Mouse (Mus musculus): ENCODE results near the gene Ppp1r12a.

Ppp1r12a gene

DNA sequence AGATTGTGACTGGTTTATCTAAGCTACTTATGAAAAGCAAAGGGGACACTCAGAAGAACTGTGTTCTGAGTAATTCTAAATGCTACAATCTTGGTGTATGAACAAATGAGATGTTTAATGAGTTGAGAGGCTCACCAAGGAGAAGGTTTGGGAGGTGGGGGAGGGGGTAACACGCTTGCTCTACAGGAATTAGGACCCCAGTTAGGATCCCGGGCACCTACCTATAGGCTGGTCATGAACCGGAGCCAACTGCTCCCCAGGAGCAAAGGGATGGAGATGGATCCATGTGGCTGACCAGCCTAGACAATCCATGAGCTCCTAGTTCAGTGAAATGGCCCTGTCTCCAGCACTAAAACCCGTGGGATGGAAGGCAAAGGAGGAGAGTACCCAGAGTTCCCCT, 130.7 kb downstream of the Ppp1r12a start:
- no peak for DNase-seq

DNA sequence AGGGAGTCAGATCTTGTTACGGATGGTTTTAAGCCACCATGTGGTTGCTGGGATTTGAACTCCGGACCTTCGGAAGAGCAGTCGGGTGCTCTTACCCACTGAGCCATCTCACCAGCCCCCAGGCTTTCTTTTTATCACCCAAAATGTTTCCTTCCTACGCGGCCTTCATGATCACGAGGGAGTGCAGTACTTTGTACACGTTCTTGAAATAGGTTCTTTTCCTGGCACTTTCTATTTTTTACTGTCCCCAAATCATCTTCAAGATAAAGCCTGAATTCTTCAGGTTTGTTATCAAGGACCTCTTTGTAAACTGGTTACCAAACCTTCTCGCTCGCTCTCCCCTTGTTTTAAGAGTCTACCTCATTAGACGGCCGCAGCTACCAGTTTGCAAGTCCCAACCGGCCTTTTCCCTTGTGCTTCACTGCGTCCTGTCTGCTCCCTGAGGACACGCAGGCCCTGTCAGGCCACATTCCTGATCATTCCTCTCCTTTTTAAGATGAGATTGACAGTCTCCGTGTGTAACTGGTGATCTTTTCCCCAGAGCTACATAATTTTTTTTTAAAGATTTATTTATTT, 131.7 kb downstream of the Ppp1r12a start:
- no peak for DNase-seq

- DNase-seq, result no peak
Measured at GRCm38 (mm10) chr10:108294766-108295165, 132.8 kb downstream of the Ppp1r12a start.

GRCm38 (mm10) chr10:108296446-108296845, 134.5 kb downstream of the Ppp1r12a start:
- DNase-seq, result no peak

GRCm38 (mm10) chr10:108298261-108298660, 136.3 kb downstream of the Ppp1r12a start:
- DNase-seq, result no peak

- DNase-seq, result peak; percentile 57
Measured at GRCm38 (mm10) chr10:108298841-108299545, 137.0 kb downstream of the Ppp1r12a start.

DNA sequence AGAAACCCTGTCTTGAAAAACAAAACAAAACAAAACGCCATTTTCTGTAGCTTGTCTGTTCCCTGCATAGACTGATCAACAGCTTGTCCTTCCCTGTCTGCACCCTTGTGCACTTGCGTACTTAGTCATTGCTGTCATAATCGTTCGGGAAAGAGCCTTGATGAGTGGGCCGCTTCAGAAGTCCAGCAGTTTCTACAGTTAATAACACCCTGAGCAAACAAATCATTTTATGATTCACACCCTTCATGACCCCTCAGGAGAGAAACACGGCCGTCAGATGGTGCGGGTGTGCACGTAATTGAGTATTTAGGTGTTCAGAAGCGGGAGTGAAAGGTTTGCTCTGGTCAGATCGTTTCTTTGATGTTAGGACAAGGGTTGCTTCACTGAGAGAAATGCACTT, 137.8 kb downstream of the Ppp1r12a start:
- DNase-seq, result no peak

- peak; percentile 77 for DNase-seq
Measured at GRCm38 (mm10) chr10:108300843-108301242, 138.8 kb downstream of the Ppp1r12a start.

DNA sequence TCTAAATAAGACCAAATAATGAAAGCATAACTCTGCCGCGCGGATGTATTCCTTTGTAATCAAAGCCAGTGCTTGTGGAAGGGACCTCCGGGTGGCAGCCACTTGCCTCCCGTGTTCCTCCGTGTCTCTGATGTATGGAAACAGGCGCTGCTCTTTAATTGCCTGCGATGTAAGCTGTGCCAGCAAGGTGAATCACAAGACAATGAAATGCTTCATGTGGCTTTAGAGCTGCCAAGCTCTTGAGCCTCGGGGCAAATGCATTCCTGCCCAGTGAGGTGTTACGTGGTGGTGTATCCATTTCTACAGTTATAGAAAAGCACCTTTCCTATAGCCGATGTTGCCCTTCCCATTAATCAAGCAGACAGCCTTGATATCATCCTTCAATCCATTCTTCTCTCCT, 145.8 kb downstream of the Ppp1r12a start:
- DNase-seq, result peak; percentile 31

GRCm38 (mm10) chr10:108310195-108310594, 148.2 kb downstream of the Ppp1r12a start:
- no peak for DNase-seq

DNA sequence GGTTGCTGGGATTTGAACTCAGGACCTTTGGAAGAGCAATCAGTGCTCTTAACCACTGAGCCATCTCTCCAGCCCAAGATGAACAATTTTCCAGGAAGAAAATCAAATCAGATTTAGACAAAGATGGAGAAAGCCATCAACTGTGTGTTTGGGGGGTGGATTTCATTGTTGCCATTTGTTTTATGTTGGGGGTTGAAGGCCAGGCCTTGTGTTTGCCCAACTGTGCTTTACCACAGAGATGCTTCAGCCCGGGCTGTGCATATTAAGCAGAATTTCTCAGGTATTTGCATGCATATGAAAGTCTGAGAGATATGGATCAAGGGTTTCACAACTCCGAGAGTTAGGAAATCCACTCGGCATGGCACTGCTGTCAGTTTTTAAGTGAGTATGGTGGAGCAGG, 149.4 kb downstream of the Ppp1r12a start:
- no peak for DNase-seq

GRCm38 (mm10) chr10:108313845-108314244, 151.9 kb downstream of the Ppp1r12a start:
- peak; percentile 35 for DNase-seq

GRCm38 (mm10) chr10:108314396-108314795, 152.4 kb downstream of the Ppp1r12a start:
- no peak for DNase-seq

- DNase-seq, result no peak
Measured at GRCm38 (mm10) chr10:108315236-108315635, 153.2 kb downstream of the Ppp1r12a start.

DNA sequence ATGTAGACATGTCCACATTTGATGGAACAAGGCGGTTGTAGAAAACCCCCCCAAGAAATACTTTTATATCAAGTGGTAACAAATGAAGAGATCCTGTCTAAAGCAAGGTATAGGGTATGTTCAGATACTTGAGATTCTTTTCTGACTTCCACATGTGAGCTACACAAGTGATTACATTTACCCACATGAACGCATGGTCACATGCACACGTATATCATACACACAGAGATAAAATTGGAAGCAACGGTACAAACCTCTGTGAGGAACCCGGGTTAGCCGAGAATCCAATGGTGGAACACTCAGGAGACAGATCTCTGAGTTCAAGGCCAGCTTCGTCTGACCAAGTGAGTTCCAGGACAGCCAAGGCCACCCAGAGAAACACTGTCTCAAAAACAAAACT, 166.4 kb downstream of the Ppp1r12a start:
- no peak for DNase-seq

DNA sequence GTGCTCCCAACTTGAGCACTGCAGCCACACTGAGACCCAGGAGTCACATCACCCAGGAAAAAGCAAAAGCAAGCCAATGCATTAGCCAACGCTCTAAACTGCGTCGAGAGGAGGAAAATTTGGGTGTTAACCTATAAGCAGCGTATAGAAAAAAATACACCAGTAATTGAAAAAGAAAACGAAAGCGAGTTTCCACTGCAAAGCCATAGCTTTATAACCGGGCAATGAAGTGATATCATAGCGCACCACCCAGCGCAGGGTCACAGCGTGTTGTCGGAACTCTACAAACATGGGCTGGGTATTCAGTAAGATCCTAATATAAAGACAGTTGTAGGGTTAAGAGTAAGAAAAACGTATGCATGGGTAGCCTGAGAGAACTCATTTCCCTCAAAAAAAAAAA, 167.0 kb downstream of the Ppp1r12a start:
- no peak for DNase-seq

- DNase-seq, result no peak
Measured at GRCm38 (mm10) chr10:108329771-108330170, 167.8 kb downstream of the Ppp1r12a start.

GRCm38 (mm10) chr10:108330964-108331363, 169.0 kb downstream of the Ppp1r12a start:
- DNase-seq, result no peak

- peak; percentile 82 for DNase-seq
Measured at GRCm38 (mm10) chr10:108331784-108332561, 170.0 kb downstream of the Ppp1r12a start, which contains the start of gene Pawr. Gene Pawr, plus strand, starts transcription at chr10:108332121.

- peak; percentile 76 for DNase-seq
Measured at GRCm38 (mm10) chr10:108332571-108333541, 170.9 kb downstream of the Ppp1r12a start.

GRCm38 (mm10) chr10:108333642-108334041, 171.6 kb downstream of the Ppp1r12a start:
- DNase-seq, result no peak

All from kidney, adult 11 months (tissue).